Mouse (Mus musculus): ENCODE data around the gene Rab37.

DNA sequence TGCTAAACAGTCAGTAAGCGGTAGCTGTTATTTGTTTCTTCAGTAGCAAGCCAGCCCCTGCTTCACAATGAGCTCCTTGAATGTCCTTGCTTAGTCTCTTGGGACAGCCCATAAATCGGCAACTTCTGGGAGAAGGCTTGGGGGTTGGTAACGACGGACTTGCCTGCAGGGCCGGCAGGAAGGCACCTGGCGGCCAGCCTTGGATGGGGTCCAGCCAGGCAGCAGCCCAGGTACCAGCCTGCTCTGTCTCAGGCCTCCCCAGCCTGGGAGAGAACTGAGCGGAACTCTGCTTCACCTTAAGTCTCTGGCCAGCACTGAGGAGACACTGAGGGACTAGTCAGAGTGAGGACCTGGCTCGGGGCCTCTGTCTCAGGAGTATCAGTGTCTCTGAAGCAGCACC, 79.9 kb downstream of the Rab37 start:
- no peak for TF ChIP-seq EP300 (IDR thresholded peaks at IDR 0.05; ENCODE audit: insufficient read depth, low read depth, low read length)
- no peak for TF ChIP-seq POLR2A (IDR thresholded peaks at IDR 0.05; ENCODE audit: insufficient read depth, low read depth, low read length)
- no peak for TF ChIP-seq CTCF (IDR thresholded peaks at IDR 0.05)

All from heart, adult 2 months (tissue).